Mouse (Mus musculus): ENCODE measurements around the gene Tcf25. TPM values are rescaled to one million over a fixed set of nuclear protein-coding genes. Genes with fewer than 3 reads are reported as not detected.
A peak's percentile ranks its signal among the peaks of the same experiment; 100 is the strongest.
"Not testable (repeated sequence)": the region's sequence is repeated elsewhere in the genome, so short reads cannot be mapped to it uniquely, and the experiment has no call there.

The Tcf25 gene
- total RNA-seq, 2 experiments from 2014 or later = 27.2 to 48.6 TPM

GRCm38 (mm10) chr8:123426511-123427509 lies 53.3 kb downstream of the Tcf25 start:
- ATAC-seq (replicated peaks; ENCODE audit: low FRiP score, poor library complexity, severe bottlenecking) = no peak

DNA sequence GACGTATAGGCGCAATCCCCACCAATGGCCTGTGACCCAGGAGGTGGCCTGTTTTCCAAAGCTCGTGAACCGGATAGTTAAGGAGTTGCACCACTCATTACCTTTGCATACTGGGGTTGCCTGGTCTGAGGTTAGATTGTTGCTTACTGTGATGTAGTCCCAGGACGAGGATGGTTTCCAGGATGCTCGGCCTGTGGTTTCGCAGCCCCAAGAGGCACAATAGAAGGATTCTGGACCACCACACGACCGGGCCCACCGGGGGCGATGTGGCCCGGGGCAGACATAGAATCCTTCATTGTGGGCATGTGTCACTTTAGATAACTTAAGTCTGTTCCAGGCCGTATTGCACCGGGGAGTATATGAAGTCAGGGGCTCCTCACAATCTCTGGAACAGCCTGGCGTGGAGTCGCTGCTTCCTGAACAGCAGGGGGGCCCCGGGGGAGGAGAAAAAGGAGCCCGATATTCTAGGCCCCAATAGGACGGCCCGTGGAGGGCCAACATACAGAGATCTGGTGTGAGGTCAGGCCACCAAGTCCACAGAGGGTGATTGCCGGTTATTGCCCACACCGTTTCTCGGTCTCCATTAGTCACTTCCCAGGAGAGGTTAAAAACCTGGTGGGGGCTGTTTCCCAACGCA lies 54.2 kb downstream of the Tcf25 start:
- ATAC-seq (replicated peaks; ENCODE audit: low FRiP score, poor library complexity, severe bottlenecking) = no peak

GRCm38 (mm10) chr8:123428343-123428893 lies 54.9 kb downstream of the Tcf25 start:
- ATAC-seq (replicated peaks; ENCODE audit: low FRiP score, poor library complexity, severe bottlenecking) = no peak

DNA sequence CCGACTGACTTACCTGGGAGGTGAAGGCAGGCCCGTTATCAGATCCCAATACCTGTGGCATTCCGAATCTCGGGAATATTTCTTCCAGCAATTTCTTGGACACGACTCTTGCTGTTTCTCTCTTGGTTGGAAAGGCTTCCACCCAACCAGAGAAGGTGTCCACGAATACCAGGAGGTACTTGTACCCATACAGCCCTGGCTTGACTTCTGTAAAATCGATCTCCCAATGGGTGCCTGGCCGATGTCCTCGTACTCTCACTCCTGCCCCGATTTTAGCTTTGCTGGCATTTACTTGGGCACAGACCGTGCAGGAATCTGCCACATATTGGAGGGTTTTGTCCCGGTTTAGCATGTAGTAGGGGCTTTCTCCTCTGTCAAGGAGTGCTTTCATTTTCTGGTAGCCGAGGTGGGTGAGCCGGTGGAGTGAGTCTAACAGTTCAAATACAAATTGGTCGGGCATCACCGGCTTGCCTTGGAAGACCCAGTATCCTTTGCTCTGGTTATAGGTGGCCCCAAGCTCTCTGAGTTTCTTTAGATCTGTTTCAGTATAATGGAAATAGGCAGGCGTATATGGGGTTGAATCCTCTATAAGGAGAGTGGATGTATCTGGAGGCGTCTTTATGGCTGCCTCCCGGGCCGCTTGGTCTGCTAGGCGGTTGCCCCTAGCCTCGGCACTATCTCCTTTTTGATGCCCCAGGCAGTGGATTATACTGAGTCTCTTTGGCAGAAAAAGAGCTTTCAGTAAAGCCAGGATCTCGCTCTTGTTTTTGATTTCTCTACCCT lies 55.6 kb downstream of the Tcf25 start:
- no peak for ATAC-seq (replicated peaks; ENCODE audit: low FRiP score, poor library complexity, severe bottlenecking)

DNA sequence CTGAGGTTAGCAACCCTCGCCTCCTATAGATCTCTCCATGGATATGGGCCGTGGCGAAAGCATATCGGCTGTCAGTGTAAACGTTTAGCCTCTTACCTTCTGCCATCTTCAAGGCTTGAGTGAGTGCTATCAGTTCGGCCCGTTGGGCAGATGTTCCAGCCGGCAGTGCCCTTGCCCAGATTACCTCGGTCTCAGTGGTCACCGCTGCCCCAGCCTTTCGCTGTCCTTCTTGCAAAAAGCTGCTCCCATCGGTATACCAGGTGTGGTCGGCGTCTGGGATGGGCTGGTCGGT lies 56.1 kb downstream of the Tcf25 start:
- ATAC-seq (replicated peaks; ENCODE audit: low FRiP score, poor library complexity, severe bottlenecking) = not testable (repeated sequence)

DNA sequence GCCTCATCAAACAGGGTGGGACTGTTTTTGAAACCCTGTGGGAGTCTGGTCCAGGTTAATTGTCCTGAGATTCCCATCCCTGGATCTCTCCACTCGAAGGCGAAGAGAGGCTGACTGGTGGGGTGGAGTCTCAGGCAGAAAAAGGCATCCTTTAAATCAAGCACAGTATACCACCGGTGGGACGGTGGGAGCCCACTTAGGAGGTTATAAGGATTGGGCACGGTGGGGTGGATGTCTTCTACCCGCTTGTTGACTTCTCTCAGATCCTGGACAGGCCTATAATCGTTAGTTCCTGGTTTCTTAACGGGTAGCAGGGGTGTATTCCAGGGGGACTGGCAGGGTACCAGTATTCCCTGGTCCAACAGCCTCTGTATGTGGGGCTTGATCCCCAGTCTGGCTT lies 57.4 kb downstream of the Tcf25 start:
- ATAC-seq (replicated peaks; ENCODE audit: low FRiP score, poor library complexity, severe bottlenecking) = not testable (repeated sequence)

DNA sequence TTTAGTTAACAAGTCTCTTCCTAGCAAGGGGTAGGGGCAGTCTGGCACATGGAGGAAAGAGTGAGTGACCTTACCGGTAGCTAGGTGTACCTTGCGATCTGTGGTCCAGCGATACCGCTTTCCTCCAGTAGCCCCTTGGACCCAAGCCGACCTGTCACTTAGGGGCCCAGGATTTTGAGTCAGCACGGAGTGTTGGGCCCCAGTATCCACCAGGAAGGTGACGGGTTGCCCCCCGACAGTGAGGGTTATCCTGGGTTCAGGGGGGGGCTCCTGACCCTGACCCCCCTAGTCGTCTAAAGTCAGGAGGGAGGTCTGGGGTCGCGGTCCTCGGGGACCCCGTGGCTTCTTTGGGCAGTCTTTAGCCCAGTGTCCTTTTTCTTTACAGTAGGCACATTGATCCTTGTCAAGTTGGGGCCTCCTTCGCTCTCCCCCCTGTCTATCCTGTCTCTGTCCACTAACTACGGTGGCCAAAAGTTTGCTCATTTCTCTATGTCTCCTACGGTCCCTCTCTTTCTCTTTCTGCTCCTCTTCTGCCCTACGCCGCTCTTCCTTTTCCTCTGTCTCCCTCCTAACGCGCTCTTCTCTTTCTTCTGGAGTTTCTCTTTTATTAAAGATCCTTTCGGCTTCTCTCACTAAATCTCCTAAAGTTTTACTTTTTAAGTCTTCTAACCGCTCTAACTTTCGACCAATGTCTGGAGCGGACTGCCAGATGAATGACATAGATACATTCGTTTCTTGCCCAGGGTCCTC lies 58.2 kb downstream of the Tcf25 start:
- no peak for ATAC-seq (replicated peaks; ENCODE audit: low FRiP score, poor library complexity, severe bottlenecking)

DNA sequence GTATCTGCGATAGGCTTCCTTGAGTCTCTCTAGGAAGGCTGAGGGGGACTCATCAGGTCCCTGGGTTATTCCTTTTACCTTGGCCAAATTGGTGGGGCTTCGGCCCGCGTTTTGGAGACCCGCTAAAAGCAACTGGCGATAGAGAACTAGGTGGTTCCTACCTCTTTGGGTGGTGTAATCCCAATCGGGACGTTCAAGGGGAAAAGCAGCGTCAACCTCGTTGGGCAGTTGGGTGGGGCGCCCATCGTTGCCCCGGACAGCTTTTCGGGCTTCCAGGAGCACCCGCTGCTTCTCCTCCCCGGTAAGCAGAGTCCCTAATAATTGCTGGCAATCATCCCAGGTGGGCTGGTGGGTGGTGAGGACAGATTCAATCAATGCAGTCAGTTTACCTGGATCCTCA lies 58.8 kb downstream of the Tcf25 start:
- ATAC-seq (replicated peaks; ENCODE audit: low FRiP score, poor library complexity, severe bottlenecking) = no peak

GRCm38 (mm10) chr8:123433241-123433974 lies 59.9 kb downstream of the Tcf25 start:
- not testable (repeated sequence) for ATAC-seq (replicated peaks; ENCODE audit: low FRiP score, poor library complexity, severe bottlenecking)

GRCm38 (mm10) chr8:123441788-123442187 lies 68.2 kb downstream of the Tcf25 start:
- no peak for ATAC-seq (replicated peaks; ENCODE audit: low FRiP score, poor library complexity, severe bottlenecking)

DNA sequence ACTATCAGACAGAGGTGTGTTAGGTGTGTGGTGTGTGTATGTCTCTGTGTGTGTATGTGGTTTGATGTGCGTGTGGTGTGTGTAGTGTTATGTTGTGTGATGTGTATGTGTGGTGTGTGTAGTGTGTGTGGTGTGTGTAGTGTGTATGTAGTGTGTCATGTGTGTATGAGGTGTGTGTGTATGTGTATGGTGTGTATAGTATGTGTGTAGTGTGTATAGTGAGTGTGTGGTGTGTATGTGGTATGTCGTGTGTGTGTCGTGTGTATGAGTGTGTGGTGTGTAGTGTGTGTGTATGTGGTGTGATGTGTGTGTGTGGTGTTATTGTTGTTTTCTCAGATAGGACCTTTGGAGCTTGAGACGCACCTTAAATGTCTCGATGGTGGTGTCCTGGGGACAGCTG lies 68.8 kb downstream of the Tcf25 start:
- no peak for ATAC-seq (replicated peaks; ENCODE audit: low FRiP score, poor library complexity, severe bottlenecking)

- ATAC-seq (replicated peaks; ENCODE audit: low FRiP score, poor library complexity, severe bottlenecking) = peak; percentile 98
Observed at GRCm38 (mm10) chr8:123442871-123443575, 69.5 kb downstream of the Tcf25 start.

DNA sequence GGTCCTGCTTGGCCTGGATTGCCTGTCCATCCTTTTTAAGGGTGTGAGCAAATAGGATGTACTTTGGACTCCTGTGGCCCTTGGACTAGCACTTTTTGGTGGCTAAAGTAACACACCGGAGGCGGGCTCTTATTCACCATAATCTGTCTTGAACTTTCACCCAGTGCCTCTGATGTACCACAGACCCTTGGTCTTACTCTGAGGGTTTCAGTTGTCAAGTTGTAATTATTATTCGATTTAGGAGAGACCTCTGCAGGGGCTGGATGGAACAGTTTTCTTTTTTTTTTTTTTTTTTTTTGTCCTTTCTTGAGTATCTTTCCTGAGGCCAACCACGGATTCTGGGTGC lies 70.0 kb downstream of the Tcf25 start:
- no peak; the same call in 1 of the 2 replicates for ATAC-seq (replicated peaks; ENCODE audit: low FRiP score, poor library complexity, severe bottlenecking)

DNA sequence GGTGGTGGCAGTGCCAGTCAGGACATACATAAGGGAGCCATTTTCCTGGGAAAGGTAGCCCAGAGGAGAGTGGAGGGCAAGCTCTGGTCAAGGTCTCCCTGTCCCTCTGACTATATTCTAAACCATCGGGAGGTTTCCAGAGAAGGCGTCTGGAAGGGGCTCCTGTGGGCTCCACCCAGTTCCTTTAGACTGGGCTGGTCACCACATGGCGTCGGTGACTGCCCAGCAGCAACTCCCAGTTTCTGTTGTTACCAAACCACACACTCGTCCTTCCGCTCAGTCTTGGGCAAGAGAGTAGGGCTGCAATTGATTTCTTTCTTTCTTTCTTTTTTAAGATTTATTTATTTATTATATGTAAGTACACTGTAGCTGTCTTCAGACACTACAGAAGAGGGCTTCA lies 70.6 kb downstream of the Tcf25 start:
- no peak for ATAC-seq (replicated peaks; ENCODE audit: low FRiP score, poor library complexity, severe bottlenecking)

DNA sequence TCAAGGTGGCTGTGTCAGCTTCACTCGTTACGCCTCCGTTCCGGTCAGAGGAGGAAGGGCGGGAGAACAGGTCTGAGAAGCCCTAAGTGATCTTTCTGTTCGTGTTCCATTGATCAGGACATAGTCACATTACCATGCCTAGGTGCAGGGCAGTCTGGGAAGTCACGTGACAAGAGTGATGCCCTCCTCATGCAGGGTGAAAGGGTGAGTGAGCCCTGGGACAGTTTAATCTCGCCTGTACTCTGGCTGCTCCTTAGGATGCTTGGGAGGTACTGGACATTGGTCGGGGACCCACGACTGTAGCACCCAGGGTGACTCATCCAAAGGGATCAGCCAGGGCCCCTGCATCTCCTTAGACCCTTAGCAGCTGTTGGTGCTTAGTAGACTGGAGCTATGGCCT lies 72.4 kb downstream of the Tcf25 start:
- ATAC-seq (replicated peaks; ENCODE audit: low FRiP score, poor library complexity, severe bottlenecking) = no peak

DNA sequence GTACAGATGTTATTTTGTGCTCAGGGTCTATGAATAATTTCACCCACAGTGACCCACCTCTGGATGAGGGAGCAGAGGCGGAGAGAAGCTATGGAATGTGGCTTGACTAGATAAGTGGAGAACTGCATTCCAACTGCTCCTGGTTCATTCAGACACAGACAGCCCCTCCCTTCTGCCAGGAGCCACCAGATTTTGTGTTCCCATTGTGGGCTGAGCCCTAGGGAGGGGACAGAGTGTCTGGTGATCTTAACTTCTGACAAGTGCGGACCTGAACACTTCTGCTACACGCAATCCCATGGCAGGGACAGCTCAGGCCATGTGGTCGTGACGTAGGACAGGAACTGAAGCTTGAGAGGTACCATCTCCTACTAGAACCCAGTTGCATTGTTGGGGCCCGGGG lies 73.2 kb downstream of the Tcf25 start:
- ATAC-seq (replicated peaks; ENCODE audit: low FRiP score, poor library complexity, severe bottlenecking) = no peak

- no peak for ATAC-seq (replicated peaks; ENCODE audit: low FRiP score, poor library complexity, severe bottlenecking)
Observed at GRCm38 (mm10) chr8:123450783-123451182, 77.2 kb downstream of the Tcf25 start.

- not testable (repeated sequence) for ATAC-seq (replicated peaks; ENCODE audit: low FRiP score, poor library complexity, severe bottlenecking)
Observed at GRCm38 (mm10) chr8:123451747-123452146, 78.2 kb downstream of the Tcf25 start.

Measured in erythroid progenitor cell, adult 5-6 weeks (primary cell).